Mouse (Mus musculus) liver, postnatal 0 days (tissue): ENCODE data around the gene Rhob.

Experiments used
- CTCF ChIP-seq: sonication (generic); IDR thresholded peaks from 2 replicates; pipeline ENCODE4 v1.5.1; 2016; ENCODE audit warnings: antibody characterized with exemption, low read depth
- EP300 ChIP-seq: IDR thresholded peaks from 2 replicates; pipeline ENCODE4 v1.6.1; 2016; ENCODE audit warnings: antibody characterized with exemption, low read depth, mild to moderate bottlenecking

DNA sequence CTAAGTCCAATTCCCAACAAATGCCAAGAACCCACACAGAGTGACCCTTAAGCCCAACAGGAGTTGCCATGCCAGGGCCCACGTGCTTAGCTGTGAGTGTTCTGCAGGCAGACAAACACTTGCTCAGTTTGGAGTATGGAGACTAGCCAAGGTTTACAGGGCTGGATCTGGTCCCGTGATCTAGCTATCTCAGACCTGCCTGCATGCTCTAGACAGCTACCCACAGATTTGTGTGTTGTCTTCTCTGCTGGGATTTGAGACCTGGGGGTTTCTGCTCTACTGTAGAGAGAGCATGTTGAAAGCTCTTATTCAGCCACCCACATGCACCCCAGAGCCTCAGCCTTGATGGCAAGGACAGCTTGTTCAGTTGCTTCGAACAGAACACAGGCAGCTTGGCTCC, 45.3 kb downstream of the Rhob start:
- no peak for TF ChIP-seq CTCF
- TF ChIP-seq EP300, result no peak
